ENCODE assay signal across 9 mouse cellular contexts in genomic region chr3:79314006-79314698, GRCm38 (mm10). TPM values are rescaled to one million over a fixed set of nuclear protein-coding genes. Genes with fewer than 3 reads are reported as not detected.
DNase-seq lines count a peak whose midpoint lies in the region; ATAC-seq and TF ChIP-seq lines count a peak whose summit lies in the region.
"Had no signal": no experiment of that assay in that cellular context is flagged by ENCODE, and none has a peak within 500 bp of the region (broad histone marks: within the 10 kb centered on the region; RNA-seq: fewer than 3 reads in every experiment).

No protein-coding gene starts in this region.

- no peak for ATAC-seq in hindbrain, embryonic 11.5 days (ENCODE audit: low FRiP score)
- peak; percentile 80 for ATAC-seq in hindbrain, postnatal 0 days
- peak; percentile 86 for ATAC-seq in midbrain, embryonic 15.5 days (replicated peaks)
- ATAC-seq in intestine, postnatal 0 days: no peak

- H3K36me3 ChIP-seq in hindbrain, embryonic 11.5 days (ENCODE audit: control insufficient read depth, insufficient read depth, low read length): no peaks in the 10 kb centered on the region
- H3K36me3 ChIP-seq in hindbrain, embryonic 10.5 days: no peaks in the 10 kb centered on the region
- H3K36me3 ChIP-seq in hindbrain, postnatal 0 days (ENCODE audit: insufficient read depth, low read length): no peaks in the 10 kb centered on the region
- H3K36me3 ChIP-seq in midbrain, embryonic 15.5 days (replicated peaks): no peaks in the 10 kb centered on the region
- no peaks in the 10 kb centered on the region for H3K36me3 ChIP-seq in intestine, postnatal 0 days (ENCODE audit: control insufficient read depth, insufficient read depth)

- no peaks in the 10 kb centered on the region for H3K4me1 ChIP-seq in hindbrain, embryonic 11.5 days (replicated peaks; ENCODE audit: control insufficient read depth, insufficient read depth, low read length)
- H3K4me1 ChIP-seq in hindbrain, embryonic 10.5 days (replicated peaks): peaks cover 10% of the 10 kb centered on the region; the same call in 1 of the 2 replicates
- 0 out of 2 replicates have a peak, but pooled peaks cover 6% of the 10 kb centered on the region for H3K4me1 ChIP-seq in hindbrain, postnatal 0 days (ENCODE audit: insufficient read depth, low read length)
- H3K4me1 ChIP-seq in midbrain, embryonic 15.5 days: peaks cover 12% of the 10 kb centered on the region
- H3K4me1 ChIP-seq in intestine, postnatal 0 days (replicated peaks; ENCODE audit: control insufficient read depth, insufficient read depth, low read length): no peaks in the 10 kb centered on the region

- WGBS in hindbrain, embryonic 11.5 days: 64% methylated on average over 10 of the region's 10 CpGs
- 59% methylated on average over 10 of the region's 10 CpGs for WGBS in hindbrain, embryonic 10.5 days
- 29% methylated on average over 10 of the region's 10 CpGs for WGBS in hindbrain, postnatal 0 days
- 39% methylated on average over 10 of the region's 10 CpGs for WGBS in midbrain, embryonic 15.5 days
- 61% methylated on average over 10 of the region's 10 CpGs for WGBS in intestine, postnatal 0 days

- H3K9me3 ChIP-seq in hindbrain, embryonic 11.5 days (ENCODE audit: control insufficient read depth, low read length): no peaks in the 10 kb centered on the region
- 0 out of 2 replicates have a peak, but pooled peaks cover 6% of the 10 kb centered on the region for H3K9me3 ChIP-seq in hindbrain, embryonic 10.5 days
- H3K9me3 ChIP-seq in hindbrain, postnatal 0 days (ENCODE audit: low read length): no peaks in the 10 kb centered on the region
- no peaks in the 10 kb centered on the region for H3K9me3 ChIP-seq in midbrain, embryonic 15.5 days
- H3K9me3 ChIP-seq in intestine, postnatal 0 days (ENCODE audit: control insufficient read depth): no peaks in the 10 kb centered on the region

- no peak overlapping the region for H3K27ac ChIP-seq in hindbrain, embryonic 11.5 days (ENCODE audit: low read depth, low read length)
- no peak overlapping the region for H3K27ac ChIP-seq in hindbrain, embryonic 10.5 days
- H3K27ac ChIP-seq in hindbrain, postnatal 0 days: no peak overlapping the region
- peak overlapping the region; percentile 34; the same call in 1 of the 2 replicates for H3K27ac ChIP-seq in midbrain, embryonic 15.5 days
- H3K27ac ChIP-seq in intestine, postnatal 0 days (ENCODE audit: low read depth, low read length): no peak overlapping the region

- DNase-seq in hindbrain, embryonic 11.5 days (ENCODE audit: low spot score): peak; percentile 45
- no peak for DNase-seq in hindbrain, embryonic 10.5 days (ENCODE audit: low spot score)
- DNase-seq in embryo, embryonic 10.5 days (ENCODE audit: low spot score): peak; percentile 45
- peak; percentile 86 for DNase-seq in hindbrain, postnatal 0 days (ENCODE audit: low spot score)
- no peak for DNase-seq in thymus, postnatal 14 days
- no peak for DNase-seq in thymus, postnatal 0 days (ENCODE audit: low spot score)
- DNase-seq: kidney, postnatal 25 days had no signal

- no peak for TF ChIP-seq CTCF in hindbrain, postnatal 0 days (IDR thresholded peaks at IDR 0.05; ENCODE audit: low read depth)
- no peak for TF ChIP-seq CTCF in intestine, postnatal 0 days (IDR thresholded peaks at IDR 0.05; ENCODE audit: low read depth)

- H3K27me3 ChIP-seq in hindbrain, embryonic 11.5 days (ENCODE audit: control insufficient read depth, insufficient read depth, low read length): no peaks in the 10 kb centered on the region
- no peaks in the 10 kb centered on the region for H3K27me3 ChIP-seq in hindbrain, embryonic 10.5 days (ENCODE audit: insufficient read depth, poor library complexity, severe bottlenecking)
- no peaks in the 10 kb centered on the region for H3K27me3 ChIP-seq in hindbrain, postnatal 0 days (ENCODE audit: insufficient read depth, low read length)
- no peaks in the 10 kb centered on the region for H3K27me3 ChIP-seq in midbrain, embryonic 15.5 days (replicated peaks)
- no peaks in the 10 kb centered on the region for H3K27me3 ChIP-seq in intestine, postnatal 0 days (replicated peaks; ENCODE audit: control insufficient read depth, insufficient read depth, low read length)

- H3K4me2 ChIP-seq in hindbrain, embryonic 11.5 days (replicated peaks; ENCODE audit: low read depth, low read length): no peak overlapping the region
- H3K4me2 ChIP-seq in hindbrain, postnatal 0 days (ENCODE audit: low read depth, low read length): peak overlapping the region; percentile 27; the same call in 1 of the 2 replicates
- H3K4me2 ChIP-seq in midbrain, embryonic 15.5 days: no peak overlapping the region
- H3K4me2 ChIP-seq in intestine, postnatal 0 days (replicated peaks; ENCODE audit: low read depth): no peak overlapping the region

- no peak overlapping the region for H3K4me3 ChIP-seq in hindbrain, embryonic 11.5 days (ENCODE audit: low read depth, low read length)
- H3K4me3 ChIP-seq in hindbrain, embryonic 10.5 days: no peak overlapping the region
- no peak overlapping the region for H3K4me3 ChIP-seq in hindbrain, postnatal 0 days (ENCODE audit: low read length)
- H3K4me3 ChIP-seq in midbrain, embryonic 15.5 days: no peak overlapping the region
- no peak overlapping the region for H3K4me3 ChIP-seq in intestine, postnatal 0 days (ENCODE audit: low read depth, low read length)

- no peak overlapping the region for H3K9ac ChIP-seq in hindbrain, embryonic 11.5 days (ENCODE audit: low read depth, low read length)
- H3K9ac ChIP-seq in hindbrain, postnatal 0 days (replicated peaks; ENCODE audit: low read length): no peak overlapping the region
- no peak overlapping the region for H3K9ac ChIP-seq in midbrain, embryonic 15.5 days
- H3K9ac ChIP-seq in intestine, postnatal 0 days (ENCODE audit: low read depth, low read length): no peak overlapping the region

RNA-seq across cellular contexts. Expression of gene Gm17359, which starts 22.3 kb away (rescaled TPM):
- polyA plus RNA-seq in hindbrain, embryonic 11.5 days (2014; fragmentation: Nextera tagmentation; extraction: Ambion mirVana): not detected in 2 replicates
- polyA plus RNA-seq in hindbrain, embryonic 10.5 days (2016; fragmentation: Nextera tagmentation; extraction: Ambion mirVana): 0.12 TPM in 1 of 2 replicates, not detected in the other
- not detected in 2 replicates for total RNA-seq in hindbrain, postnatal 0 days (2014; rRNA removed)
- 0.13 TPM in 1 of 2 replicates, not detected in the other for polyA plus RNA-seq in hindbrain, postnatal 0 days (2015; fragmentation: Nextera tagmentation; extraction: Ambion mirVana)
- polyA plus RNA-seq in midbrain, embryonic 15.5 days (2015; fragmentation: Nextera tagmentation; extraction: Ambion mirVana): not detected in 2 replicates
- polyA plus RNA-seq in intestine, postnatal 0 days (2015; fragmentation: Nextera tagmentation; extraction: Ambion mirVana): not detected in 2 replicates
- 0.23 TPM in 1 of 2 replicates, not detected in the other for polyA plus RNA-seq in thymus, postnatal 0 days (2015; fragmentation: Nextera tagmentation; extraction: Ambion mirVana)

RNA-seq across cellular contexts. Expression of gene Rapgef2, which starts 27.8 kb away (rescaled TPM):
- polyA plus RNA-seq in hindbrain, embryonic 11.5 days (2014; fragmentation: Nextera tagmentation; extraction: Ambion mirVana): 6.7 and 8.1 TPM in 2 replicates
- 4.8 and 5.2 TPM in 2 replicates for polyA plus RNA-seq in hindbrain, embryonic 10.5 days (2016; fragmentation: Nextera tagmentation; extraction: Ambion mirVana)
- 49.6 and 49.8 TPM in 2 replicates for total RNA-seq in hindbrain, postnatal 0 days (2014; rRNA removed)
- polyA plus RNA-seq in hindbrain, postnatal 0 days (2015; fragmentation: Nextera tagmentation; extraction: Ambion mirVana): 8.2 and 8.8 TPM in 2 replicates
- 14.4 and 14.8 TPM in 2 replicates for polyA plus RNA-seq in midbrain, embryonic 15.5 days (2015; fragmentation: Nextera tagmentation; extraction: Ambion mirVana)
- polyA plus RNA-seq in intestine, postnatal 0 days (2015; fragmentation: Nextera tagmentation; extraction: Ambion mirVana): 3.2 and 4.1 TPM in 2 replicates
- polyA plus RNA-seq in thymus, postnatal 0 days (2015; fragmentation: Nextera tagmentation; extraction: Ambion mirVana): 4.3 and 5.7 TPM in 2 replicates

Comparison
In these comparisons a context has a peak if more than half of its experiments do, and no peak if none do; other contexts are left out.
1. ATAC-seq: peak in hindbrain, postnatal 0 days (single experiment) and midbrain, embryonic 15.5 days (single experiment); none in hindbrain, embryonic 11.5 days (single experiment) and intestine, postnatal 0 days (single experiment).
2. DNase-seq: peak in hindbrain, embryonic 11.5 days (single experiment), embryo, embryonic 10.5 days (single experiment) and hindbrain, postnatal 0 days (single experiment); none in hindbrain, embryonic 10.5 days (single experiment), thymus, postnatal 14 days (single experiment) and thymus, postnatal 0 days (single experiment).